Mouse (Mus musculus) testis, postnatal 14 days (tissue): ENCODE data around the gene Clstn1.
A peak's percentile ranks its signal among the peaks of the same experiment; 100 is the strongest.

ENCODE experiments used
- DNase-seq: peaks from one replicate; pipeline ENCODE4 v3.0.0; 2021; ENCODE audit warnings: low spot score

The Clstn1 gene

DNA sequence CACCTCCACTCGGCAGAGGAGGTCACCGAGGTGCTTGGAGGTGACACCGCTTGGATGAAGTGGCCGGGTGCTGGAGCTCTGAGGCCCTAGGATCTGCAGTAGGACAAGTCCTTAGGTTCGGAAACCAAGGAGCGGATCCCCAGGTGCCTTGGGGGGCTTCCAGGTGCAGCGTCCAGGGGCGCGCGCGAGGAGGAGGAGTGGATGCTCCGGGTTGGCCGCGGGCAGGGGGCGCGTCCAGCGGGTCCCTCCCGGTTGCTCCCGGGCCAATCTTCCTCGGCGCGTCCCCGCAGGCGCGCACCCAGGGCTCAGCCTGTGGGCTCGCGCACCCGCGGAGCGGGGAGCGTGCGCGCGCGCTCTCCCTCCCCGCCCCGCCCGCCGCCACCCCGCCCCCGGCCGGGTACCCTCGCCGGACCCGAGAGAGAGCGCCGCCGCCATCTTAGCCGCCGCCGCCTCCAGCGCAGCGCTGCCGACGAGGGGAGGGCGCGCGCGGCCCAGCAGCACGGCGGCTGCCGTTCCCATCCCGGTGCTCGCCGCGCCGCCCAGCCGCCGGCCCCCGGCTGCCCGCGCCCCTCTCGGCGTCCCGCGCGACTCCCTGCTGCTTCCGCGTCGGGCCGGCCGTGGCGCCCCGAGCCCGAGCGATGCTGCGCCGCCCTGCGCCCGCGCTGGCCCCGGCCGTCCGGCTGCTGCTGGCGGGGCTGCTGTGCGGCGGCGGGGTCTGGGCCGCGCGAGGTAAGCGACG is at the start of gene Clstn1:
TSS of gene Clstn1 (plus strand) at position 425 of the 739 bp plus-strand sequence.
- peak; percentile 51 for DNase-seq

DNA sequence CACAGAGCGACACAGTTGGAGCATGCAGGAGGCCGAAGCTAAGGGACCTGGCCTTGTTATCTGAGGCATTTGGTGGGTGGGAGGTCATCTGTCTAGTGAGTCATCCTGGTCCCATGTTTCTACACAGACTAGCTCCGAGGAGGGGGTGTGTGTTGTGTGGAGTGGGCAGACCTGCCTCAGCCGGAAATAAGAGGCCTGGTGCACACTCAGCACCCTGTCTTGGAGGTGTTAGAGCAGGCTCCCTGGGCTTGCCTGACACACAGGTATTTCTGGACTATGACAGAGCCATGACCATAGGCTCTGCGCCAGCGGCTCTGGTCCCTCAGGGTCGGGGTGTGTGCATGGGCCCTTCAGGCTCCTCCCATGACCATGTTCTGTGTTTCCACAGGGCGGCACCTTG is 46.8 kb upstream of the Clstn1 start:
- DNase-seq: no peak

DNA sequence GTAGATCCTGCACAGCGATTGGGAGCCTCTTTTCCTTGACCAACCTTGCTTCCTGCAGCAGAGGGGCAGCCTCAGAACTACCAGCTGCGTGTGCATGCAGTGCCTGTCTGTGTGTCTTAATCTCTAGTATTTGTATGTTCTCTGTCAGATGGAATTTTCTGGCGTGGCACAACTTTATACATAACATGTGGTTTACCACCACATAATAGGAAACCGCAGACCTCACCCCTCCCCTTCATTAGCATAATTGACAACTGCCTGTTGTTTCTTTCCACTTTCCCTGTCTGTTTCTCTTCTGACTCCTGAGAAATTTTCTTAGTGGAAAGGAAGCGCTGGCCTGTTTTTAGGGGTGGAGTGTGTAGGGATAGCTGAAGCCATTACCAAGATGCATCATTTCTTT is 44.3 kb upstream of the Clstn1 start:
- DNase-seq: no peak

DNA sequence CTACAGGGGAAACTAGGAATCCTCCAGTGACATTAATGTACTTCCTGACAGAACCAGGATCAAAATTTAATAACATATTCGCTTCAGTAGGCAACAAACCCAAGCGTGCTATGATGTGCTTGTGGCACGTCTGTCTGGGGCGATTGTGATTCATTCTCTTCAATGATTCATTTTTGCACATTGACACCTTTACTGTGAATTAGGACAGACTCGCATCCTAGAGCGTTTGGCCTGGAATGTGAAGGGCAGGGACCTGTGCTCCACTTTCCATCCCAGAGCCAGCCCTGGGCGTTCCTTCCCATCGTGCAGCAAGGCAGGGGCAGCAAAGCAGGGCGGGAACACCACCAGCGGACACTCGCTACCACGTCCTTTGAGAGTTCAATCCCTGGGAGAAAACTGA is 43.8 kb upstream of the Clstn1 start:
- no peak for DNase-seq

DNA sequence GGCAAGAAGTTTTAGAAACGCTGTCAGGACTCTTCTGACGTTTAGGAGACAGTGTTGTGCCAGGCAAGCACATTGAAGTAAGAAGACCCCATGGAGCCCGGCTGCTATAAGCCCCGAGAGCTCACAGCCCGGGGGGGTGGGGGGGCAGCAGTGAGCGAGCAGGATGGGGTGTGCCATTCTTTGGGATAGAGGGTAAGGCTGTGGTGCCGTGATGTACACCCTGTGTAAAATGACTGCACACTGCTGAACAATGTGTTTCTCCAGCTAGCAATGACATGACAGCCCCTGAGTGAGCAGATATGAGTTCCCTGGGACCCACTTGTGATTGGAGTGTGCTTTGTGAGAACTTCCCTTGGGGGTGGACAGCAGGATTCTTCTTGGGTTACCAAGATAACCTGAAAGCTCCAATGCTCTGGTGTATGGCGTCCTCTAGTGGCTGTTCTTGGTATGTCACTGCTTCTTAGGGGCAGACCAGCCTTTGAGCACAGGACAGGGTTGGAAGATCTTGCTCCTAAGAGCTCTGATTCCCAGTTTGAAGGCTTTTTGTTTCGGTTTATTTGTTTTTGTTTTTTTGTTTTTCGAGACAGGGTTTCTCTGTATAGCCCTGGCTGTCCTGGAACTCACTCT is 43.2 kb upstream of the Clstn1 start:
- DNase-seq: peak; percentile 70

DNA sequence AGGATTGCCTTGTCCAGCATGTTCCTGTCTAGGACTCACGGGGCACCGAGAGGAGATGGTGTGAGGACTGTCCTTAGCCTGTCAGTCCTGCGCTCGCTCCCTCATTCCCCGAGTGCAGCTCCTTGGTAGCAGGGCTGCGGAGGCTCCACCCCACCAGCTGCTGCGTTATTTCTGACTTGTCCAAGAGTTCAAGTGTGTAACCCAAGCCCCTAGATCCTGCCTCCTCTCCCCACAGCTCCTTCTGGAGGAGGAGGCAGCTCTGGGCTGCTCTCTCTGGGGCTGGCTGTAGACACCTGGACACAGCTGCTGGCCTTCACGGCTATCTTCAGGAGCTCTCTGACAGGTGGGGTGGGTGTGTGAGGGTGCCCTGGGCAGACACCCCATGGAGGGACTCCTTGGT is 41.4 kb upstream of the Clstn1 start:
- no peak for DNase-seq

DNA sequence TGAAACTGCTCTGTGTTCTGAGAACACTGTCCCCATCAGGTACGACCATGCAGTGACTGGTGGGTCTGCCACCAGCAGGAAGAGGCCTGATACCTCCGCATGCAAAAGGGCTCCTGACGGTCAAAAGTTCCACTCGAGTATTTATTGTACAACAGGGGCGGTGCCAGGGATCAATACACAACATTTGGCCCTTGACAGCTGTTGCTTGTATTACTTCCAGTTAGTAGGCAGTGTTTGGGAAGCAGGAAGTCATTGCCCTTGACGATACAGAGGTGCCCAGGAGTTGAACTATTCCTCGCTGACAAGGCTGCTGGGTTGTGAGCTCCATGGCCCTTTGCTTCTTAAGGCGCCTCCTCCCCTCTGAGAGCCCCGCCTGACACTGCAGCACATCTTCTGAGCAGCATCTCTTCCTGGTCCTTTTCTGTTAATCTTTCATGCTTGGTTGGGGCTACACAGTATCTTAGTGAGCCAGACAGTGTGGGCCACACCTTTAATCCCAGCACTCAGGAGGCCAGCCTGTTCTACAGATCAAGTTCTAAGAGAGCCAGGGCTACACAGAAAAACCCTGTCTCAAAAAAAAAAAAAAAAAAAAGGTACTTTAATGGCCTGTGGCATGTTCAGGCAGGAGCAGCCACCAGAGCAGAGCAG is 39.3 kb upstream of the Clstn1 start:
- DNase-seq: no peak

DNA sequence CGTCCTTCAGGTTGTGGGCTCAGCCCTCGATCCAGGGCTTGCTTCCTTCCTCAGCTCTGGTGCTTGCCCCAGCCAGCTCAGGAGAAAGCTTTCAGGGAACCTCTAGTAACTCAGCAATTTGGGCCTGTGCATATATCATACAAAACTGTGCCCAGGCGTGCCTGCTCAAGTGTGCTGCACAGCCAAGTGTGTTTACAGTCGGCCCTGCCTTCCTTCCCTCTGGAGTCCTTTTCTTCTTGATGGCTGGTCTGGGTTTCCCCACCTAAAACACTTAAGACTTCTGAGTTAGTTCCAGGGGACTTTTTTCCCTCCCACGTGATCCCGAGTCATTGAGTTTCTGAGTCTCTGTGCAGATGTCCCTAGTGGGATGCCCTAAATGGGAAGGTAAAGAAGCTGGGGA is 38.7 kb upstream of the Clstn1 start:
- DNase-seq: no peak

DNA sequence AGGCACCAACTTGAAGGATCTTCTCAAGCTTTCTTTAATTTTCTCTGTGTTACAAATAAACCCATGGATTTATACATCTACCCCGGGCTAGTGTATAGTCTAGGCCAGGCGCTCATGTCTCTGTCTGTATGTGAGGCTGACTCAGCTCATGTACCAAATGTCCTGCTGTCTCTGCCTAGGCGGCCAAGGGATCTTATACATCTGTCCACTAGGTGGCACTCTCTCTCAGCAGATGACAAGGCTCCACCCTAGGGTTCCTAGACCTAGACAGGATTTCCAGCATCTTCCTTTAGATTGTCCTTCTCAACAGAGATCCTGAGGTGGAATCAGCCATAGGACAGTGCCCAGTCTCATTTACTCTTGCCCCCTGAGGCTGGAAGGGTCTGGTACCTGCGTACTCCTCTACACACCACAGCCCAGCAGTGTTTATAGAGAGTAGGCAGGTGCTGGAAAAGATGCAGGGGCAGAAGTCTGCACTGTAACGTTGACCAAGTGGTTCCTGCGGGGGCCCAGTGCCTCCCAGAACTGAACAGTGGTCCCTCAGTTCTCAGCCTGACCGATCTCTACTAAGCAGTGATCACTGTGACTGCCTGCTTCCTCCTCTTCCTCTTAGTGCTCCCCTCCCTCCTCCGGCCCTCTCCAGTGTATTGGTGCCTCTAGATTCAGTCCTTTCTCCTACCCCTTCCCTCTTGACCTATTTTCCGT is 36.9 kb upstream of the Clstn1 start:
- peak; percentile 62 for DNase-seq

DNA sequence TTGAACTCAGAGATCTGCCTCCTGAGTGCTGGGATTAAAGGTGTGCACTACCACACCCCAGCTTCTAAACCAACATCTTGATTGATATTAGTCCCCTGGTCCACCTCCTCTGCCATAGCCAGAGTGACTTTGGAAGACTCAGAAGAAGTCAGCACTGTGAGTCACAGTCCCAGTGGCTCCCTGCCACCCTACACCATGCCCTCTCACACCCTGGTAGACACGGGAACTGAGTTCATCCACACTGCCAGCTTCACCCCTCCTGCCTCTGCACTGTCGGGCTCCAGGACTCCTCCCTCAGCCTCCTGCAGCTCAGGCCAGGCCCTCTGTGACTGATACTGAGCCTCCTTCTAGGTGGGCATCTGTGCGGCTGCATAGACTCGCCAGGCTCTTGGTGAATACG is 35.4 kb upstream of the Clstn1 start:
- no peak for DNase-seq

DNA sequence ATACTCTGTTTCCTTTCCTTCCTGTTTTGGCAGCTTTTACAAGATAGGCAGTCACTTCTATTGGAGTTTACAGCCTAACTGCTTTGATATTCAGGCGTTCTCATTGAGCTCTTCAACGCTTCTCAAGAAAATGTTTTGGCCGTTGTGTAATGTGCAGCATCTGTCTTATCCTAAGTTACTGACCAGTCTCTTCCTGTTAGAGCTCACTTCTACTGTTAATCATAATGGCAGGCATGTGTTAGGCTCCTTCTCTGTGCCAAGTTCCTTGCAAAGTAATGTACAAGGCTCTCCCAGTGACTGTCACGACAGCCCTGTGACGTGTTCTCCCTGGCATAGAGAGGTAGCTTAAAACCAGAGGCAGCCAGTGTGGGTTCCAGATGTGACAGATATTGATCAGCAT is 34.6 kb upstream of the Clstn1 start:
- no peak for DNase-seq

DNA sequence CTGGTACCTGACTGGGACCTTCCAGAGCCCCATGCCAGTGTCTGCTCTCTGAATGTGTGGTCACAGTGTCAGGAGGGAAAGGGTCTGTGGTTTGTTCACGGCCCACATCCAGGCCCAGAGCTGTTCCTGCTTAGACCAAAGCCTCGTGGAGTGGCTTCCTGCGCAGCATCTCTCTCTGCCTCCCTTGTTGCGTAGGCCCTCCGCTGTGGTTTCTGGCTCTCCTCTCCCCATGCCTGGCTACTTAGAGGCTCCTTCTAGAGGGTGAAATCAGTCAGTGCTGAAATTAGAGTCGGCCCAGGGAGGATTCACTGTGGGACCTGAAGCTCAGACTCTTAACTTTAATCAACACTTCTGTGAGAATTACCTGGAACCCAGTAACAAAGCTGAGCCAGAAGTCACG is 32.4 kb upstream of the Clstn1 start:
- no peak for DNase-seq

DNA sequence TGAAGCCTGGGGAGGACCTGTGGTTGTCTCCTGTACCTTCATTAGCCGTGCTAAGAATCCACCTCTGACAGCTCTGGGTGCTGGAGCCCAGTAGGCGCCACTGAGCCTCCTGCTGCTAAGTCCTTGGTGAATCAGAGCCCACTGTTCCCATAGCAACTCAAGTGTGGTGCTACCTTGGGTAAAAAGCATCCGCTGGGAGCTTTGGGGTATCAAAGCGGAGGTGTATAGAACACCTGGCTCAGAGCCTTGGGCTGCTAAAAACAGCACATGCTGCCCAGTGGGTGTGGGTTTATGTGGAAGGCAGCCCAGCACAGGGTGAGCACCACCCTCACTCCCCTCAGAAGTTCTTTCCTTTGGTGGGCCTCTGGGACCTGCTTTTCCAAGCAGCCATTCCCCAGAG is 30.2 kb upstream of the Clstn1 start:
- no peak for DNase-seq

DNA sequence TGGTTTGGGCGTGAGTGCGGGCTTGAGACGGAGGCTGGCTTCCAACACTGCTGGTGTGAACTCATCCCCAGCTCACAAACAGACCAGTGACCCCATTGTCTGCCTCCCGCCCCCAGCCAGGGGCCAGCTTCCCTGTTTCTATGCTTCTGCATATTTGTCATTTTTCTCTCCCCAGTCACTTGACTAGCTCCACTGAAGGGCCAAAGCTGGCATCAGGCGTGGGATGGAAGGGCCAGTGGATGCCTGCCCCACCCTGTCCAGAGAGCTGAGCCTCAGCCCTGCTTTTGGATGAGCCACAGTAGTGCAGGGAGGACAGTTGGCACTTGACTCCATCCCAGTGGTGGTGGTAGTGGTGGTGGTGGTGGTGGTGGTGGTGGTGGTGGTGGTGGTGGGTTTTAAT is 28.4 kb upstream of the Clstn1 start:
- no peak for DNase-seq

DNA sequence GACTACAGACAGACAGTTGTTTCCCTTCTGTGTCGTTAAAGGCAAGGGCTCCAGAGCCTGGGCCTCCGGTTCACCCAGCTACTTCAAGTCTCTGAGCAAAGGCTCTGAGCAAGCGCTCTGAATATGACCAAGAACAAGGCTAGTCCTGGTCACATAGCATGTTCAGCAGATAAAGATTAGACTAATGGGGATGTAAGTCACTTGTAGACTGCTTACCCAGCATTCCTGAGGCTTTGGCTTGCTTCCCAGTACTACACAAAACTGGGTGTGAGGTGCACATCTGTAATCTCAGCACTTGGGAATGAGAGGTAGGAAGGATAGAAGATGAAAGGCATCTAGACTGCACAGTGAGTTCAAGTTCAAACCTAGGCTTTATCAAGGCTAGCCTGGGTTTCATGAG is 27.9 kb upstream of the Clstn1 start:
- DNase-seq: no peak

DNA sequence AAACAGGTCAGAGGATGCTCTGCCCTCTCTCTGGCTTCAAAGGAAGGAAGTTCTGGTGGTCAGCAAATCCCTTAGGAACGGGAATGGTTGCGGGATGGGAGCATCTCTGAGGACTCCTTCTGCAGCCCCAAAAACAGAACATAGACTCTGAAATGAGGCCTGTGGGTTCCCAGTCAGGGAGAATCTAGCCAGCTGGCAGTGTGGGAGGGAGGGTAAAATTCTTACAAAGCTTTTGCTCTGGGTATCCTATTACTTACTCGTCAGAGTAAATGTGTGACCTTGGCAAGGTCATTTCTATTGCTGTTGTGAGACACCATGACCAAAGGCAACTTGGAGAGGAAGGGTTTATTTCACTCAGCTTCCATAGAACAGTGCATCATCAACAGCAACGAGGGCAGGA is 24.9 kb upstream of the Clstn1 start:
- no peak for DNase-seq

DNA sequence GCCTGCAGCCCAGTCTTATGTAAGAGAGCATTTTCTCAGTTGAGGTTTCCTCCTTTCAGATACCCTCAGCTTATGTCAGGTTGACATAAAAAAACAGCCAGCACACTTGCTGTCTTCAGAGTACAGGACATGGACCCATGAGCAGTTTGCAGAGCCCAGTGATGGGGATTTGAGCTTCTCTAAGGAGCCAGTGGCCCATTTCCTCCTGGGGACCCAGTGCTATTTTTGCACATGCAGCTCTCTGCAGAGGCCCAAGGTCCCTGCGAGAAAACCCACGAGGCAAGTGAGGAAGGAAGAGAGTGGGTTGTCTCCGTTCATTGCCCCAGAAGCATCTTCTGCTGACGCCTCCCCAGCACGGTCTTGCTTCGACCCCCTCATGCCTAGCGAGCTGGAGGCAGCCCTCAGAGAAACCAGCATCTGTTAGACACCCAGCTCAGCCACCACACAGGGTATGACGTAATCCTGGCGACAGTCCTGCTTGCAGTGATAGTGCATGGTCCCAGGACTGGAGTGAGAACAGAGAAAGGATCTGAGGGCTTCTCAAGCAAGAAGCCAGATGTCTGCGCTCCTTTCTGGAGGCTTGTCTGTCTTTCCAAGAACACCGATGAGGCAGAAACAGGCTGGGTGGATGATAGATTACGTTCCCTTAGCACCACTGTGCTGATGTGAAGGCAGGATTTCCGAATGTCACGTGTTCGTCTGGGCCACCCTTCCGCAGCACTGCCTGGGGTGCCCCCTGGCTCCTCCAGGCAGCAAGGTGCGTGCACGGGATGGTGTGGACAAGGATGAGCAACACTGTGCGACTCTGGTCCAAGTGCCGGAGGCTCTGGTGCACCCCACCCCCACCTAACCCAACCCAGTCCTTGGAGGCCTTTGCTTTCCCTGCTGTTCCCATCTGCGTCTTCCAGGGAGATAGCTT is 24.0 kb upstream of the Clstn1 start:
- DNase-seq: no peak

DNA sequence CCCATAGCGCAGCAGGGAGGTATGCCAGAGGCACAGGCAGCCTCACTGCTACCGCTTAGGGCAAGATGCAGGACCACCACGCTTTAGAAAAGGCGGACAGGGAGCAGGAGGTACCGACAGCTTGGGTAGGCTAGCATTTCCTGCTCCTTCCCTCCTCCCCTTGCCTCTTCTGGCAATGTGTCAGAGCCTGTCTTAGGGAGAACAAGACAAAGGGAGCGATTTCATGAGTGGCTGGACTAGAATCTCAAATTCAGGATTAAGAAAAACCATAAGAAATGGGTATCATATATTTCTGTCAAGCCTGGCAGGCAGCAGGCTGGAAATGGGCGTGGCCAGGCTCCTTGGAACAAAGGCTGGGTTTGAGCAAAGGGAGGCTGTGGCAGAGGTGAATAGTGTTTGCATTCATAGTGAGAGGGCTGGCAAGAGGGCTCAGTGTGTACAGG is 23.3 kb upstream of the Clstn1 start:
- no peak for DNase-seq

DNA sequence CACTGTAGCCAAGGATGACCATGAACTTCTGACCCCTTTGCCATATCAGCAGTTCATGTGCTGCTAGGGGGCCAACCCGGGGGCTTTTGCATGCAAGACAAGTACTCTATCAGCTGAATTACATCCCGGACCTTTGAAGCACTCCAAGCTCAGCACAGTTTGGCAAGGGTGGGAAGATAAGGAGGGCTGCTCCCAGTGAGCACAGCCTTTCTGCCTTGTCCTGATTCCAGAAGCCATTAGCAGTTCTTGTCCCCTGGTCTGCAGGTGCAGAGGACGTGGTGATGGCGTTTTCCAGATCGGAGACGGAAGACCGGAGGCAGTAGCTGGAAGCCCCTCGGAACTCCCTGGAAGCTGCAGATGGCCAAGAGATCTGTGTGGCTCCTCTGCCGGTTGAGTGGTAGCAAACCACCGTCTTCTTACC is 22.3 kb upstream of the Clstn1 start:
- DNase-seq: peak; percentile 53

DNA sequence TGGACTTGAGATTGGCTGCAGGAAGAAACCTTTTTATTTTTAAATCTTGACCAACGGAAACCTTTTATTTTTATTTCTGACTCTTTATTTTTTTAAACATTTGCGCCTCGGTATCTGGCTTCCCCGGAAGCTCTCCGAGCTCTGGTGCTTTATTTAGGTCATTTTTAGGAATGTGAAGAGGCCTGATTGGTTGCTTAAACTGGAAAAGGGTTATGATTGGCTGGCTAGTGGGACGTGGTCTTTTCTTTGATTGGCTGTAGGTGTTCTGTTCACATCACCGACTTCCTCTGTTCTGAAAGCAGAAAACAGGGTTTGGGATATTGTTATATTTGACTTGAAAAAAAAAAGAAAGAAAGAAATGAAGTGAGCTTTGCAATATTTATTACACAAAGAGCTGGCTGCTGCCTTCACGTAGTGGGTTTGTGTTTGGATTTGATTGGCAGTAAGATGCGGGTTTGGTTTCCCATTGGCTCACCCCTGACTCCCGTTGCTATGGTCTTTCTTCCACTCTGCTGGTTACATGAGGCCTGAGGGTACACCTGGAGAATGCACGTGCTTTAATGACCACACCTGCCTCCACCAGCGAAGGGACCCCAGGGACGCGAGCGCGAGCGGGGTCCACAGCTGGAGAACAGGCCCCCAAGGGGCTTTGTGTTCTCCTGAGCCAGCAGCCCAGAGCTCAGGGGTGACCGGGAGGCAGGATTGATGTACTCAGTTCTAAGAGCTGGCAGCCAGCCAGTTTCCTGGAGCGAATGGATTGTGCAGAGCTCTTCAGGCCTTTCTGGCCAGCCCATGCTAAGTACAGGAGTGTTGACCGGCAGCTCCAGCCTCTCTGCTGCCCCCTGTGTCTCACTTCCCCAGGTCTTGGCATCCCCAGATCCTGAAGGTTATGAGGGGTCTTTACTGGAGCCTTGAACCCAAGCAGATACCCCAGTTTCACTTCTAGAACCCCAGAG is 21.5 kb upstream of the Clstn1 start:
- peak; percentile 68 for DNase-seq
